Comparison of ENCODE assay signal across 17 mouse cellular contexts in genomic region chr13:107893581-107894183, GRCm38 (mm10).
"Had no signal": no experiment of that assay in that cellular context is flagged by ENCODE, and none has a peak within 500 bp of the region (broad histone marks: within the 10 kb centered on the region; RNA-seq: fewer than 3 reads in every experiment).

No protein-coding gene starts in this region.

- H3K27me3 ChIP-seq: lung, embryonic 15.5 days; midbrain, embryonic 15.5 days; neural tube, embryonic 12.5 days; stomach, embryonic 15.5 days had no signal

- DNase-seq: liver, postnatal 0 days; lung, adult 2 months; lung, postnatal 14 days; lung, postnatal 36 days; right cerebral cortex, postnatal 14 days; thymus, adult 2 months; thymus, postnatal 25 days; thymus, postnatal 4 days had no signal

- H3K9ac ChIP-seq: liver, postnatal 0 days; lung, embryonic 15.5 days; midbrain, embryonic 13.5 days; midbrain, embryonic 15.5 days; neural tube, embryonic 12.5 days; stomach, embryonic 15.5 days had no signal

- H3K36me3 ChIP-seq: lung, embryonic 15.5 days; midbrain, embryonic 13.5 days; midbrain, embryonic 15.5 days; neural tube, embryonic 12.5 days; stomach, embryonic 15.5 days had no signal

- ATAC-seq: liver, postnatal 0 days; lung, postnatal 0 days; midbrain, embryonic 13.5 days; midbrain, embryonic 15.5 days had no signal

- H3K4me3 ChIP-seq: lung, embryonic 15.5 days; midbrain, embryonic 13.5 days; midbrain, embryonic 15.5 days; neural tube, embryonic 12.5 days; stomach, embryonic 15.5 days had no signal

- H3K9me3 ChIP-seq: lung, embryonic 15.5 days; midbrain, embryonic 13.5 days; midbrain, embryonic 15.5 days; neural tube, embryonic 12.5 days; stomach, embryonic 15.5 days had no signal

- H3K4me2 ChIP-seq: lung, embryonic 15.5 days; midbrain, embryonic 11.5 days; midbrain, embryonic 13.5 days; midbrain, embryonic 15.5 days; neural tube, embryonic 12.5 days; stomach, embryonic 15.5 days had no signal

- H3K27ac ChIP-seq: macrophage; midbrain, embryonic 13.5 days; midbrain, embryonic 15.5 days; neural tube, embryonic 12.5 days; stomach, embryonic 15.5 days; stomach, postnatal 0 days had no signal
